Mouse (Mus musculus) induced T-regulatory cell, adult 2 months (primary cell): ENCODE results near the gene Myo15b.
"Not testable (repeated sequence)": the region's sequence is repeated elsewhere in the genome, so short reads cannot be mapped to it uniquely, and the experiment has no call there.

Experiments
- DNase-seq: peaks from one replicate; pipeline ENCODE4 v3.0.0-alpha.2; 2012; ENCODE audit warnings: low read depth

Gene Myo15b

DNA sequence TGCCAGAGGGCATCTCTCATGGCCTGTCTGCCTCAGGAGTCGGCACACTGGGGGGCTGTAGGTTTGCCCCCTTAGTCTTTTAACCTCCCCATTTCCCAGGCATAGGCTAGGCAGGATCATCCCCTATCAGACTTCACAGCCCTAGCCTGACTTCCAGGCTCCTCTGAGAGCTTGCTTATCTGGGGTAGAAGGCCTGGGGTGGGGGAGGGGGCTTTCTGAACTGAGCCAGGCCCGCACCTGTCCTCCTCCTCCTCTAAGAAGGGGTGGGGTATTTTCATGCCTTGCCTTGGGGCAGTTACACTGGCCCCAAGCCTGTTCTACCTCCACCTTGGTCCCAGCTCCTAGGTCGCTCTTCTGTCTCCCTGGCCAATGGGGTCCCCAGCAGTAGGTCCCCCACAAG is 26.7 kb upstream of the Myo15b start:
- DNase-seq = no peak

DNA sequence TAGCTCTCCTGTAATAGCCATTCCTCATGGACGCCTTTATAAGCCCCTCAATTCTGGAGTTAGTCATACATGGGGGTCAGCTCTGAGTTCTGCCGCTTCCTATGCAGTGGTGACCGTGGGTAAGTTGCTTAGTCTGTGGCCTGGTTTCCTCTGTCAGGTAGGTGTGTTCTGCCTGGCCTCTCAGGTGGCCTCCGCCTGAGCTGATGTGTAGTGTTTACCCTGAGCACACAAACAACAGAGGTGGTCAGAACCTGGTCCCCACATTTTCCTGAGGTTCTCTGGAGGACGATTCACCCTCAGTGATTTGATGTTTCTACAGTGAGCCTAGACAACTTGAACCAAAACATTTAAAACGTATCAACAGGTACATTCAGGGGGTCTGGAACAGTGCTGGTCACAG is 26.1 kb upstream of the Myo15b start:
- no peak for DNase-seq

DNA sequence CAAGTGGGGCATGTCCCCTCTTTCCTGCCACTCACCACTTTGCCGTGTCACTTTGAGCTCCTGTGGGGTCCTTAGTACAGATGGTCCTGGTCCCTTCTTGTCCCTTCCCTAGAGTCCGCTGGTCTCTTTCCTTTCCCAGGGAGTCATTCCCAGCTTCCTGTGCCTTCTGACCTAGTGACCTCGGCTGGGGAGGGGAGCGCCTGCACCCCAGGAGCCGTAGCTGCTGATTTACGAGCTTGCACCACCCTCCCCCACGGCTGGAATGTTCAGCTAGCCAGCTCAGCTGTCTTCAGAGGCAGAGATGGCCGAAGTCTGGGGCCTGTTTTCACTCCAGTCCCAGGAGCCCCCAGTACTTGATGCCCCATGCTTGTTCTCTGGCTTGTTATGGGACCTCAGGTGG is 25.7 kb upstream of the Myo15b start:
- no peak for DNase-seq

GRCm38 (mm10) chr11:115833021-115833513 is 25.1 kb upstream of the Myo15b start:
- no peak for DNase-seq

DNA sequence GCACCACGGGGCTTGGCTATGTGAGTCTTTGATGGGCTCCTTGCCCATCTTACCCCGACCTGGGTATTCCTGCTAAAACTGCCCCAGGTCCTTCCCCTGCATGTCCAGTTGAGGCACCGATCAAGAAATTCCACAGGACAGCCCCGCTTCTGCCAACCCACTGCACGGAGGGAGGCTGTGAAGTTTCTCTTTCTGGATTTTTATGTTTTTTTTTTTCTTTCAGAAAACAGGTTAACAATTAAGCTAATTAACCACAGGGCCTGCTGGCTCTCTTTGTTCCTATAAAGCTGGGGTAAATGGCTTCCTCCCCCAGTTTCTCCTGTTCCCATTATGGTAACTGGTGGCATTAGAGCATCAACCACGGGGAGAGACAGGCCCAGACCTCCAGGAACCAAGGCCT is 24.2 kb upstream of the Myo15b start:
- no peak for DNase-seq

GRCm38 (mm10) chr11:115836656-115837395 is 21.4 kb upstream of the Myo15b start:
- no peak for DNase-seq

DNA sequence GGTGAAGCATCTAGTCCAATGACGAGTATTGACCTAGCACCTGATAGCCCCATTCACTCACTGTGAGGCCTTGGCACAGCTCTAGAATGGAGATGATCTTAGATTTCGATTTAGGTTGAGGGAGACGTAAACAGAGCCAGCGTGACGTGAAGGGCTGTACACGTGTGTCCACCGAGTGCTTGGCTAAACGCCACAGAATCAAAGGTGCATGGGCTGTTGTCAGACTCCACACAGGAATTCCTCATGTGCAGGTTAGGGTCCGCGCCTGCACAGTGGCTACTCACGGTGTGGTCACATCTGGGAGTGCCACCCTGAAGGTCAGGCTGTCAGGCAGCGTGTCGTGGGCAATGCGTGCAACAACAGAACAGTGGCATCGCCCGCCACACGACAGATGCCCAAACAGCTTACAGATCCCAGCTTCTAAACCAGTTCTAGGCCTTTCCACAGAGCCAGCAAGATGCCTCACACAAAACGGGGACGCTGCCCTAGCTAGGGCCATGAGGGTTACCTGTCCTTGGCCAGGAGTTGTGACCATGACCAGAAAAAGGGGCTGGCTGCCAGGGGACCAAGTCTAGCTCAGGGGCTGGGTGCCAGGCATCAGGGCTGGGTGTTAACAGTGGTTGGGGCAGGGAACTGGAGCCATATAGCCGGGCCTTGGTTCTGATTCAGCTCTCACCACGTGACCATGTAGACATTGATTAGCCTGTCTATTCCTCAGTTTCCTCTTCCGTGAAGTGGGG is 20.4 kb upstream of the Myo15b start:
- DNase-seq = no peak

- peak; percentile 27 for DNase-seq
These were observed 19.3 kb upstream of the Myo15b start for GRCm38 (mm10) chr11:115838895-115839311.

- no peak for DNase-seq
These were observed 18.5 kb upstream of the Myo15b start for GRCm38 (mm10) chr11:115839732-115840131.

DNA sequence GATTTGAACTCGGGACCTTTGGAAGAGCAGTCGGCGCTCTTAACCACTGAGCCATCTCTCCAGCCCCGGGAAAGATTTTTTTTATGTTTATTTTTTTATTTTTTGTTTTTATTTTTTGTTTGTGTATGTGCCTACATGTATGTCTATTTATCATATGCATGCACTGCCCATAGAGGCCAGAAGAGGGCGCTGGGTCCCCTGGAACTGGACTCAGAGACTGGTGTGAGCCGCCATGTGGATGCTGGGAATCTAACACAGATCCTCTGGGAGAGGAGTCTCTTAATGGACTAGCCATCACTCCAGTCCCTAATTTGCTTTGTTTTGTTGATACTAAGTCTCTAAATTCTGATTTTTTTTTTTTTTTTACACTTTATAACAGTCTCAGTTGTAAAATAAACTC is 17.2 kb upstream of the Myo15b start:
- peak; percentile 32 for DNase-seq

- no peak for DNase-seq
These were observed 16.1 kb upstream of the Myo15b start for GRCm38 (mm10) chr11:115841961-115842550.

DNA sequence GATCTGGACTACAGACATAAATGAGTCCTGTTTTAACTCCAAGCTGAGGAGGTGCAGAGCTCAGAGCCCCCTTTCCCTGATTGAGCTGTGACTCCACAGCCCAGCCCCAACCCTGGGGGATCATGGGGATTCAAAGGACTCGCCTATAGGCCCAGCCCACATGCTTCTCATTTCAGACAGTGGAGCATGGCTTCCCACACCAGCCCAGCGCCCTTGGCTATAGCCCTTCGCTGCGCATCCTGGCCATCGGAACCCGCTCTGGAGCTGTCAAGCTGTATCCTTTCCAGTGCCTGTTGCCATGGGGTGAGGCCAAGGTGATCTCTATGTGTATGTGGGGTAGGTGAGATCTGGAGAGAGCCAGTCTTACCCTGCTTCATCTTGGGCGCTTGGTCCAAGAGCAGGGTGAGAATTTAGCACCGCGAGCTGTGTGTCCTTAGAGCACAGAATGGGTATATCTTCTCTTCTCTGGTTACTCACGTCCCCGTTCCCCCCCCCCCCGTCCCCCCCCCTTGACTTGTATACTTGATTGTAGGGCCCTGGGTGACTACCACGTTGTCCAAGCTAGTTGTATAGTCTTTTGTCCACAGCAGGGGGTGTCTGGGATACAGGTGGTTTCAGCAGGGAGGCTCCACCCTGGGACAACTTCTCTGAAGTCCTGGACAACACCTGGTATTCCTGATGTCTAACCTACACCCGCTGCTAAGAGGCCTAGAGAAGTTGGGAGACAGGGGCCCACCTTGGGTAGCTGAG is 14.9 kb upstream of the Myo15b start:
- DNase-seq = no peak

DNA sequence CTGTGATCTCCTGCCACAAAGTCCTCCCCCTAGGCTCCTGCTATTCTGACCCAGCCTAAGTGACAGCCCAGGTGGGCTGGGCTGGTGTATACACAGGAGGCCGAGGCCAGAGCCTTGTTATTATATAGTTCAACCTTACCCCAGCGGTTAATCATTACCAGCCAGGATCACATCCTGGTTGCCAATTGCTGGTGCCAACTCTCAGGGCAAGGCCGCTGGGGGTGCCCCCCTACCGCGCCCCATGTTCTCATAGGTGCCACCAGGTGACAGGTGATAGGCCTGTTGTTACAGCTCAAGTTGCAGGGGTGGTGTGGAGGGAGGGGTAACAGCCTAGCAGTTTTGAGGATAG is 14.3 kb upstream of the Myo15b start:
- no peak for DNase-seq

- DNase-seq = no peak
These were observed 14.0 kb upstream of the Myo15b start for GRCm38 (mm10) chr11:115844240-115844639.

DNA sequence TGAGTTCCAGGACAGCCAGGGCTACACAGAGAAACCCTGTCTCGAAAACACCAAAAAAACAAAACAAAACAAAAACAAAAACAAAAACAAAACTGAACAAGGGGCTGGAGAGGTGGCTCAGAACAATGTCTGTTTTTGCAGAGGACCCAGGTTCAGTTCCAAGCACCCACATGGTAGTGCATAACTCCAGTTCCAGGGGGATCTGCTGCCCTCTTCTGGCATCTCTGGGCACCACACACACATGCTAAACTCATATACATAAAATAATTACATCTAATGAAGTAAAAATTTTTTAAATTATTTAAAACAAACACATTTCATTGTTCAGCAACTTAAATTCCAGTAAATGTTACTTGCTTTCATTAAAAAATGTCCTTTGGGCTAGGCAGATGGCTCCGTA is 12.4 kb upstream of the Myo15b start:
- no peak for DNase-seq

DNA sequence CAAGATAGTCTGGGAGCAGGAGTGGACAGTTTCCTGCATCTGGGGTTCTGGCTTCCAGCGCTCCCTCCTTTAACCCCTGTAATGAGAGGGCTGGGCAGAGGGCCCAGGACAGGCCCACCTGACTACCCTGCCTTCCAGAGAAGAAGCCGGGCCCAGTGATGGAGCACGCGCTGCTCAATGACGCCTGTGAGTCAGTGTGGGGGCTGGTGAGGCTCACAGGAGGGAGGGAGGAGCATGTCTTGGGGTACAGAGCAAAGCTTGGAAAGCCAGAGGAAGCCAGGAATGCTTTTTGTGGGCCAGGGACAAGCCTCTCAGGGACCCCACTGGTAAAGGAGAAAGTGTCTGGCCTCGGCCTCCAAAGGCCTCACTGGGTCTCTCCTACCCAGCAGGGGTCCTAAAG is 3.5 kb upstream of the Myo15b start:
- DNase-seq = no peak

DNA sequence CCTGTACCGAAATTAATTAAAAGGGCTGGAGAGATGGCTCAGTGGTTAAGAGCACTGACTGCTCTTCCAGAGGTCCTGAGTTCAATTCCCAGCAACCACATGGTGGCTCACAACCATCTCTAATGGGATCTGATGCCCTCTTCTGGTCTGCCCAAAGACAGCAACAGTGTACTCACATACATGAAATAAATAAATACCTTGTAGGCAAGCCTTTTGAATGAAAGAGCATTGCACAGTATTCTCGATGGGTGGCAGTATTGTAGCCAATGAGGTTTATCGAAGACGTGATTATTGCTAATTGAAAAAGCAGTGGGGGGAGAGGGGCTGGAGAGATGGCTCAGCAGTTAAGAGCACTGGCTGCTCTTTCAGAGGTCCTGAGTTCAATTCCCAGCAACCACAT is 1.1 kb upstream of the Myo15b start:
- not testable (repeated sequence) for DNase-seq

- DNase-seq = no peak
These were observed 270 bp upstream of the Myo15b start for GRCm38 (mm10) chr11:115857936-115858335.

- DNase-seq = peak; percentile 87
These were observed 1.1 kb downstream of the Myo15b start for GRCm38 (mm10) chr11:115859143-115859945.

DNA sequence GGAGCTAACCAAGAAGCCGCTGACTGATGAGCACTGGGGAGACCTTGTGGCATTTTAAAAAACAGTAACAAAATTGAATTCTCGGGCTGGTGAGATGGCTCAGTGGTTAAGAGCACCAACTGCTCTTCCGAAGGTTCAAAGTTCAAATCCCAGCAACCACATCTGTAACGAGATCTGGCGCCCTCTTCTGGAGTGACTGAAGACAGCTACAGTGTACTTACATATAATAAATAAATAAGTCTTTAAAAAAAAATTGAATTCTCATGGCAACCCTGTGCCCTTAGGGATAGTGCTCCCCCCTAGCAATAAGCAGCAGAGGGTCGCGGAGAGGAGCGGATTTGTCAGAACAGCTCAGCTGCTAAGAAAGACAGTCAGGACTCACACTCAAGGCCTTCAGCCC is 5.7 kb downstream of the Myo15b start:
- peak; percentile 27 for DNase-seq

DNA sequence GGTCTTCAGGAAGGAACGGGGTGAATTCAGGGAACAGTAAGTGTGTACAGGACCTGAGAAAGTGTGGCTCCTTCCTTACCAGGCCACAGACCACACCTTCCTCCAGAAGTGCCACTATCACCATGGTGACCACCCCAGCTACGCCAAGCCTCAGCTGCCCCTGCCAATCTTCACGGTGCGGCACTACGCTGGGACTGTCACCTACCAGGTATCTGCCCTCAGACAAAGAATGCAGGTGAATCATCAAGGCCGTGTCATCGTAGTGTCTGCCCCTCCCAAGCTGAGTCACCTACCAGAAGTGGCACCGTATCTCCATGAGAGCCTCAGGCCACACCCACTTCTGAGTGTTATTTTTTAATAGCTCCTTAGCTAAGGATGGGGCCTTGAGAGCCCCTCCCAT is 11.2 kb downstream of the Myo15b start:
- peak; percentile 37 for DNase-seq

GRCm38 (mm10) chr11:115872437-115872836 is 14.2 kb downstream of the Myo15b start:
- no peak for DNase-seq
